Mouse (Mus musculus): ENCODE data around the gene Sdk1. TPM values are rescaled to one million over a fixed set of nuclear protein-coding genes. Genes with fewer than 3 reads are reported as not detected.

Gene Sdk1
- polyA plus RNA-seq, 1 experiment: 1.6 TPM

DNA sequence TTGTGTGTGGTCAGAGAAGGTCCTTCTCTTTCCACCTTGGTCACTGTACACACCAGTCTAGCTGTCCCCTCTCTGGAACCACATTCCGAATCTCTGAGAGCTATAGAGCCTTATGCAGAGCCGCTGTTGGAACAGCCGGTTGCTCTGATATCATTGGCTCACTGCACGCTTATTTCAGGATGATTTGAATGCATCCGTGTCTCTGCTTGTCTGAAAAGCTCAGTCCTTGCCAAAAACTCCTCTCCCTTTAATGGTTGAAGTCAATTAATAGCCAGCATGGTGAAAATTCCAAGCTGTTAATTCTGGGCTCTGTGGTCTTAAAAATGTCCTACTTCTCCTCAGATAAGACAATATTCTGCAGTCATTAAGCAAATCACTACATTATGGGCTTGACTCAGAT lies 974.7 kb downstream of the Sdk1 start:
- no peaks in the 10 kb centered on the region for H3K36me3 ChIP-seq (ENCODE audit: control insufficient read depth, insufficient read depth, low read length)
- H3K27me3 ChIP-seq (ENCODE audit: control insufficient read depth, insufficient read depth, low read length): no peaks in the 10 kb centered on the region
- peaks cover 15% of the 10 kb centered on the region for H3K4me1 ChIP-seq (replicated peaks; ENCODE audit: control insufficient read depth, insufficient read depth, low read length)
- no peak overlapping the region for H3K4me3 ChIP-seq (ENCODE audit: control insufficient read depth, insufficient read depth, low read length)
- H3K27ac ChIP-seq (ENCODE audit: control insufficient read depth, insufficient read depth, low read length): no peak overlapping the region
- TF ChIP-seq POLR2A (IDR thresholded peaks at IDR 0.05; ENCODE audit: control insufficient read depth, extremely low read depth, insufficient read depth, low read length, poor library complexity) (no peak), CTCF (IDR thresholded peaks at IDR 0.05; ENCODE audit: borderline replicate concordance, control insufficient read depth, extremely low read depth, insufficient read depth, low read length, poor library complexity) (no peak)
- no peak for DNase-seq
- WGBS: 94% methylated on average over 5 of the region's 5 CpGs

GRCm38 (mm10) chr5:142220851-142221503 lies 979.7 kb downstream of the Sdk1 start:
- no peaks in the 10 kb centered on the region for H3K27me3 ChIP-seq (ENCODE audit: control insufficient read depth, insufficient read depth, low read length)
- DNase-seq: peak; percentile 18
- no peak overlapping the region for H3K4me3 ChIP-seq (ENCODE audit: control insufficient read depth, insufficient read depth, low read length)
- H3K27ac ChIP-seq (ENCODE audit: control insufficient read depth, insufficient read depth, low read length): no peak overlapping the region
- TF ChIP-seq POLR2A (IDR thresholded peaks at IDR 0.05; ENCODE audit: control insufficient read depth, extremely low read depth, insufficient read depth, low read length, poor library complexity): no peak
- no peak for TF ChIP-seq CTCF (IDR thresholded peaks at IDR 0.05; ENCODE audit: borderline replicate concordance, control insufficient read depth, extremely low read depth, insufficient read depth, low read length, poor library complexity)
- 95% methylated on average over 12 of the region's 12 CpGs for WGBS
- H3K36me3 ChIP-seq (ENCODE audit: control insufficient read depth, insufficient read depth, low read length): no peaks in the 10 kb centered on the region
- H3K4me1 ChIP-seq (replicated peaks; ENCODE audit: control insufficient read depth, insufficient read depth, low read length): no peaks in the 10 kb centered on the region

GRCm38 (mm10) chr5:142228957-142229810 lies 987.9 kb downstream of the Sdk1 start:
- no peak for DNase-seq
- WGBS: 92% methylated on average over 18 of the region's 18 CpGs
- no peaks in the 10 kb centered on the region for H3K36me3 ChIP-seq (ENCODE audit: control insufficient read depth, insufficient read depth, low read length)

GRCm38 (mm10) chr5:142229811-142230205 lies 988.5 kb downstream of the Sdk1 start:
- TF ChIP-seq CTCF (IDR thresholded peaks at IDR 0.05; ENCODE audit: borderline replicate concordance, control insufficient read depth, extremely low read depth, insufficient read depth, low read length, poor library complexity) (no peak), POLR2A (IDR thresholded peaks at IDR 0.05; ENCODE audit: control insufficient read depth, extremely low read depth, insufficient read depth, low read length, poor library complexity) (no peak)
- H3K36me3 ChIP-seq (ENCODE audit: control insufficient read depth, insufficient read depth, low read length): no peaks in the 10 kb centered on the region
- 91% methylated on average over 8 of the region's 8 CpGs for WGBS
- no peaks in the 10 kb centered on the region for H3K27me3 ChIP-seq (ENCODE audit: control insufficient read depth, insufficient read depth, low read length)
- no peaks in the 10 kb centered on the region for H3K4me1 ChIP-seq (replicated peaks; ENCODE audit: control insufficient read depth, insufficient read depth, low read length)
- no peak overlapping the region for H3K4me3 ChIP-seq (ENCODE audit: control insufficient read depth, insufficient read depth, low read length)
- DNase-seq: no peak
- H3K27ac ChIP-seq (ENCODE audit: control insufficient read depth, insufficient read depth, low read length): no peak overlapping the region

More at GRCm38 (mm10) chr5:142228957-142229810, 987.9 kb downstream of the Sdk1 start:
- Histone ChIP-seq H3K27ac (ENCODE audit: control insufficient read depth, insufficient read depth, low read length) (no peak overlapping the region), H3K4me3 (ENCODE audit: control insufficient read depth, insufficient read depth, low read length) (no peak overlapping the region), H3K4me1 (replicated peaks; ENCODE audit: control insufficient read depth, insufficient read depth, low read length) (no peaks in the 10 kb centered on the region), H3K27me3 (ENCODE audit: control insufficient read depth, insufficient read depth, low read length) (no peaks in the 10 kb centered on the region)
- TF ChIP-seq POLR2A (IDR thresholded peaks at IDR 0.05; ENCODE audit: control insufficient read depth, extremely low read depth, insufficient read depth, low read length, poor library complexity): no peak
- TF ChIP-seq CTCF (IDR thresholded peaks at IDR 0.05; ENCODE audit: borderline replicate concordance, control insufficient read depth, extremely low read depth, insufficient read depth, low read length, poor library complexity): no peak

- no peaks in the 10 kb centered on the region for H3K36me3 ChIP-seq (ENCODE audit: control insufficient read depth, insufficient read depth, low read length)
- H3K27me3 ChIP-seq (ENCODE audit: control insufficient read depth, insufficient read depth, low read length): no peaks in the 10 kb centered on the region
- 92% methylated on average over 6 of the region's 6 CpGs for WGBS
- no peaks in the 10 kb centered on the region for H3K4me1 ChIP-seq (replicated peaks; ENCODE audit: control insufficient read depth, insufficient read depth, low read length)
- H3K27ac ChIP-seq (ENCODE audit: control insufficient read depth, insufficient read depth, low read length): no peak overlapping the region
- DNase-seq: no peak
- no peak overlapping the region for H3K4me3 ChIP-seq (ENCODE audit: control insufficient read depth, insufficient read depth, low read length)
- TF ChIP-seq POLR2A (IDR thresholded peaks at IDR 0.05; ENCODE audit: control insufficient read depth, extremely low read depth, insufficient read depth, low read length, poor library complexity): no peak
- TF ChIP-seq CTCF (IDR thresholded peaks at IDR 0.05; ENCODE audit: borderline replicate concordance, control insufficient read depth, extremely low read depth, insufficient read depth, low read length, poor library complexity): no peak
Measured at GRCm38 (mm10) chr5:142240288-142240687, 999.0 kb downstream of the Sdk1 start.

DNA sequence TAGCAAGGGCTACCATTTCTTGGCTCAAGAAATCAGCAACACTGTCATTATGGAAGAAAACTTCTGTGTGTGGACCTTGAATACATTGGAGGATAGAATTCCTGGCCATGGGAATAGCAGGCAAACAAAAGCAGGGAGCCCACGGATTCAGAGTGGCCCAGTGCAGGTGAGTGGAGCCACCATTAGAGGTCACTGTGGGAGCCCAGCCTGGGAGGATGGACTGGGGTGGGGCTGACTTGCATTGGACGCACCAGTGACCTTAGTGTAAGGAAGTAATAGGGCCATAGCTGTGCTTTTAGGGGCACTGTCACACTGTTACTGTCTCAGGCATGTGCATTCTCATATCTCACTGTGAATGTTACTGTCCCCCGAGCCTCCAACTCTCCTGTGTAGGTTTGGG lies 1001.3 kb downstream of the Sdk1 start:
- Histone ChIP-seq H3K4me3 (ENCODE audit: control insufficient read depth, insufficient read depth, low read length) (no peak overlapping the region), H3K27me3 (ENCODE audit: control insufficient read depth, insufficient read depth, low read length) (no peaks in the 10 kb centered on the region)
- WGBS: 49% methylated on average over 3 of the region's 3 CpGs

More for the DNA sequence above, 1001.3 kb downstream of the Sdk1 start:
- no peak for TF ChIP-seq CTCF (IDR thresholded peaks at IDR 0.05; ENCODE audit: borderline replicate concordance, control insufficient read depth, extremely low read depth, insufficient read depth, low read length, poor library complexity)
- no peak for TF ChIP-seq POLR2A (IDR thresholded peaks at IDR 0.05; ENCODE audit: control insufficient read depth, extremely low read depth, insufficient read depth, low read length, poor library complexity)
- Histone ChIP-seq H3K27ac (ENCODE audit: control insufficient read depth, insufficient read depth, low read length) (no peak overlapping the region), H3K4me1 (replicated peaks; ENCODE audit: control insufficient read depth, insufficient read depth, low read length) (no peaks in the 10 kb centered on the region), H3K36me3 (ENCODE audit: control insufficient read depth, insufficient read depth, low read length) (no peaks in the 10 kb centered on the region)
- DNase-seq: no peak
